In genomic region chr16:5742716-5743507, GRCm38 (mm10) we compare ENCODE assay signal across 25 mouse cellular contexts.
A peak's percentile ranks its signal among the peaks of the same experiment; 100 is the strongest.
DNase-seq lines count a peak whose midpoint lies in the region; ATAC-seq and TF ChIP-seq lines count a peak whose summit lies in the region.
"Had no signal": no experiment of that assay in that cellular context is flagged by ENCODE, and none has a peak within 500 bp of the region (broad histone marks: within the 10 kb centered on the region; RNA-seq: fewer than 3 reads in every experiment).

No protein-coding gene starts in this region.

- no peak overlapping the region for H3K4me3 ChIP-seq in forebrain, embryonic 11.5 days (ENCODE audit: low read depth, low read length)
- H3K4me3 ChIP-seq in forebrain, embryonic 12.5 days (replicated peaks), result no peak overlapping the region
- no peak overlapping the region for H3K4me3 ChIP-seq in hindbrain, embryonic 16.5 days (ENCODE audit: low read length)
- H3K4me3 ChIP-seq in hindbrain, postnatal 0 days (ENCODE audit: low read length), result no peak overlapping the region
- no peak overlapping the region for H3K4me3 ChIP-seq in forebrain, embryonic 16.5 days (replicated peaks; ENCODE audit: low read length)
- H3K4me3 ChIP-seq: embryonic facial prominence, embryonic 12.5 days; embryonic facial prominence, embryonic 15.5 days; heart, adult 2 months; heart, embryonic 10.5 days; hindbrain, embryonic 12.5 days; hindbrain, embryonic 15.5 days had no signal

- DNase-seq in forebrain, embryonic 11.5 days (ENCODE audit: low spot score), result no peak
- no peak for DNase-seq in hindbrain, postnatal 0 days (ENCODE audit: low spot score)
- peak; percentile 53 for DNase-seq in retina, postnatal 1 day
- DNase-seq in spleen, adult 18-20 months, result no peak
- DNase-seq: adrenal gland, postnatal 10 days; adrenal gland, postnatal 36 days; cerebellum, adult 11 months; cerebellum, adult 2 months; cerebellum, adult 9-11 months; cerebellum, postnatal 25 days; gastrocnemius, postnatal 10 days; gastrocnemius, postnatal 36 days; heart, adult 2 months; kidney, adult 18-20 months had no signal

- no peaks in the 10 kb centered on the region for H3K36me3 ChIP-seq in forebrain, embryonic 11.5 days (ENCODE audit: control insufficient read depth, insufficient read depth, low read length)
- H3K36me3 ChIP-seq in forebrain, embryonic 12.5 days (replicated peaks), result no peaks in the 10 kb centered on the region
- no peaks in the 10 kb centered on the region for H3K36me3 ChIP-seq in hindbrain, embryonic 16.5 days (ENCODE audit: control insufficient read depth, insufficient read depth, low read length)
- H3K36me3 ChIP-seq in hindbrain, postnatal 0 days (ENCODE audit: insufficient read depth, low read length), result no peaks in the 10 kb centered on the region
- no peaks in the 10 kb centered on the region for H3K36me3 ChIP-seq in forebrain, embryonic 16.5 days (ENCODE audit: control insufficient read depth, insufficient read depth)
- H3K36me3 ChIP-seq: embryonic facial prominence, embryonic 12.5 days; embryonic facial prominence, embryonic 15.5 days; heart, embryonic 10.5 days; hindbrain, embryonic 12.5 days; hindbrain, embryonic 15.5 days had no signal

- no peak for TF ChIP-seq CTCF in hindbrain, postnatal 0 days (IDR thresholded peaks at IDR 0.05; ENCODE audit: low read depth)

- no peak overlapping the region for H3K4me2 ChIP-seq in forebrain, embryonic 11.5 days (ENCODE audit: low read depth, low read length, severe bottlenecking)
- no peak overlapping the region for H3K4me2 ChIP-seq in forebrain, embryonic 12.5 days
- no peak overlapping the region for H3K4me2 ChIP-seq in hindbrain, embryonic 16.5 days (ENCODE audit: low read length)
- no peak overlapping the region for H3K4me2 ChIP-seq in hindbrain, postnatal 0 days (ENCODE audit: low read depth, low read length)
- H3K4me2 ChIP-seq in forebrain, embryonic 16.5 days (ENCODE audit: low read length), result no peak overlapping the region
- H3K4me2 ChIP-seq: embryonic facial prominence, embryonic 12.5 days; embryonic facial prominence, embryonic 15.5 days; hindbrain, embryonic 12.5 days; hindbrain, embryonic 15.5 days had no signal

- H3K9ac ChIP-seq in forebrain, embryonic 11.5 days (ENCODE audit: low read length), result no peak overlapping the region
- H3K9ac ChIP-seq in forebrain, embryonic 12.5 days, result no peak overlapping the region
- H3K9ac ChIP-seq in hindbrain, embryonic 16.5 days (ENCODE audit: low read depth, low read length), result no peak overlapping the region
- H3K9ac ChIP-seq in hindbrain, postnatal 0 days (replicated peaks; ENCODE audit: low read length), result no peak overlapping the region
- H3K9ac ChIP-seq in forebrain, embryonic 16.5 days (replicated peaks; ENCODE audit: low read depth, low read length), result no peak overlapping the region
- H3K9ac ChIP-seq: embryonic facial prominence, embryonic 12.5 days; embryonic facial prominence, embryonic 15.5 days; hindbrain, embryonic 12.5 days; hindbrain, embryonic 15.5 days had no signal

- no peaks in the 10 kb centered on the region for H3K9me3 ChIP-seq in forebrain, embryonic 11.5 days (ENCODE audit: control insufficient read depth, low read length)
- no peaks in the 10 kb centered on the region for H3K9me3 ChIP-seq in forebrain, embryonic 12.5 days
- no peaks in the 10 kb centered on the region for H3K9me3 ChIP-seq in hindbrain, embryonic 16.5 days (ENCODE audit: control insufficient read depth, low read length)
- H3K9me3 ChIP-seq in hindbrain, postnatal 0 days (ENCODE audit: low read length), result no peaks in the 10 kb centered on the region
- H3K9me3 ChIP-seq in forebrain, embryonic 16.5 days (ENCODE audit: control insufficient read depth, low read length), result no peaks in the 10 kb centered on the region
- H3K9me3 ChIP-seq: embryonic facial prominence, embryonic 12.5 days; embryonic facial prominence, embryonic 15.5 days; heart, embryonic 10.5 days; hindbrain, embryonic 12.5 days; hindbrain, embryonic 15.5 days had no signal

- 40% methylated on average over 4 of the region's 4 CpGs for WGBS in forebrain, embryonic 11.5 days
- 30% methylated on average over 4 of the region's 4 CpGs for WGBS in forebrain, embryonic 12.5 days
- 67% methylated on average over 4 of the region's 4 CpGs for WGBS in hindbrain, embryonic 16.5 days
- 62% methylated on average over 4 of the region's 4 CpGs for WGBS in hindbrain, postnatal 0 days
- WGBS in forebrain, embryonic 16.5 days, result 13% methylated on average over 4 of the region's 4 CpGs

- peaks cover 56% of the 10 kb centered on the region for H3K27me3 ChIP-seq in forebrain, embryonic 11.5 days (ENCODE audit: control insufficient read depth, insufficient read depth, low read length)
- peaks cover 90% of the 10 kb centered on the region for H3K27me3 ChIP-seq in forebrain, embryonic 12.5 days
- H3K27me3 ChIP-seq in hindbrain, embryonic 16.5 days (replicated peaks; ENCODE audit: control insufficient read depth, insufficient read depth, low read length), result no peaks in the 10 kb centered on the region
- no peaks in the 10 kb centered on the region for H3K27me3 ChIP-seq in hindbrain, postnatal 0 days (ENCODE audit: insufficient read depth, low read length)
- peaks cover 22% of the 10 kb centered on the region; the same call in 1 of the 2 replicates for H3K27me3 ChIP-seq in forebrain, embryonic 16.5 days (replicated peaks; ENCODE audit: control insufficient read depth, insufficient read depth, low read length)
- H3K27me3 ChIP-seq: embryonic facial prominence, embryonic 12.5 days; embryonic facial prominence, embryonic 15.5 days; hindbrain, embryonic 12.5 days; hindbrain, embryonic 15.5 days had no signal

- H3K4me1 ChIP-seq in forebrain, embryonic 11.5 days (replicated peaks; ENCODE audit: control insufficient read depth, insufficient read depth, low read length), result no peaks in the 10 kb centered on the region
- peaks cover 3% of the 10 kb centered on the region; the same call in 1 of the 2 replicates for H3K4me1 ChIP-seq in forebrain, embryonic 12.5 days
- H3K4me1 ChIP-seq in hindbrain, embryonic 16.5 days (ENCODE audit: control insufficient read depth, insufficient read depth, low read depth, low read length), result no peaks in the 10 kb centered on the region
- no peaks in the 10 kb centered on the region for H3K4me1 ChIP-seq in hindbrain, postnatal 0 days (ENCODE audit: insufficient read depth, low read length)
- peaks cover 7% of the 10 kb centered on the region; the same call in 1 of the 2 replicates for H3K4me1 ChIP-seq in forebrain, embryonic 16.5 days (replicated peaks; ENCODE audit: control insufficient read depth, insufficient read depth, low read length)
- H3K4me1 ChIP-seq: embryonic facial prominence, embryonic 12.5 days; embryonic facial prominence, embryonic 15.5 days; heart, embryonic 10.5 days; hindbrain, embryonic 12.5 days had no signal

- peak; percentile 56; the same call in 1 of the 2 replicates for ATAC-seq in forebrain, embryonic 11.5 days (replicated peaks; ENCODE audit: low FRiP score)
- no peak for ATAC-seq in forebrain, embryonic 12.5 days (ENCODE audit: low FRiP score)
- ATAC-seq in hindbrain, embryonic 16.5 days, result 0 out of 2 replicates have a peak, but pooled peaks have one; percentile 17
- ATAC-seq in hindbrain, postnatal 0 days, result no peak
- peak; percentile 55; the same call in 1 of the 2 replicates for ATAC-seq in forebrain, embryonic 16.5 days
- ATAC-seq in megakaryocyte-erythroid progenitor cell, adult 5-6 weeks (replicated peaks; ENCODE audit: low FRiP score, low TSS enrichment, poor library complexity, severe bottlenecking), result no peak
- ATAC-seq: inflammation-experienced regulatory T-cells, adult 6 months; intestine, embryonic 16.5 days had no signal

- H3K27ac ChIP-seq in forebrain, embryonic 11.5 days (ENCODE audit: low read depth, low read length), result no peak overlapping the region
- no peak overlapping the region for H3K27ac ChIP-seq in forebrain, embryonic 12.5 days
- H3K27ac ChIP-seq in hindbrain, embryonic 16.5 days (ENCODE audit: low read depth, low read length), result no peak overlapping the region
- H3K27ac ChIP-seq in hindbrain, postnatal 0 days, result no peak overlapping the region
- no peak overlapping the region for H3K27ac ChIP-seq in forebrain, embryonic 16.5 days (ENCODE audit: low read length)
- H3K27ac ChIP-seq: embryonic facial prominence, embryonic 12.5 days; embryonic facial prominence, embryonic 15.5 days; heart, adult 2 months; heart, embryonic 10.5 days; hindbrain, embryonic 12.5 days; hindbrain, embryonic 15.5 days had no signal

Comparison
In these comparisons a context has a peak if more than half of its experiments do, and no peak if none do; other contexts are left out.
1. ATAC-seq: peak in forebrain, embryonic 11.5 days (single experiment), hindbrain, embryonic 16.5 days (single experiment) and forebrain, embryonic 16.5 days (single experiment); none in forebrain, embryonic 12.5 days (single experiment), hindbrain, postnatal 0 days (single experiment) and megakaryocyte-erythroid progenitor cell, adult 5-6 weeks (single experiment).